Mouse (Mus musculus): Measurements from ENCODE around the gene B3gnt3. TPM values are rescaled to one million over a fixed set of nuclear protein-coding genes. Genes with fewer than 3 reads are reported as not detected.

Gene B3gnt3
- total RNA-seq, 2 experiments from 2014 or later, result 2.1 to 2.9 TPM

DNA sequence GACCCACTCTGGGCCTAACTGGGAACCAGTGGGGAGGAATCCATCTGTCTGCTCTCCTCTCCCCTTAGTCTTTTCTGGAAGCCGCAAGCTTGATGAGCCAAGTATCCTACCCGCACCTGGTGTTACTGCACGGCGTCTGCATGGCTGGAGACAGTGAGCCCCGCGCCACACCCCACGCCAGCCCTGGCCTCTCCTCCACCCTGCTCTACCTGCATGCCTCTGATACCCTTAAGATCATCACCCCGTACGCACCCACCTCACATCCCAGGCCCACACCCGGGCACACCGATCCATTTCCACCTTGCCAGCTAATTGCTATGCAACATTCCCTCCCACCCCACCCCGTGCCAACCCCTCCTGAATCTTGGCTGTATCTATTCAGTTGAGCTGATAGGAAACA lies 18.8 kb downstream of the B3gnt3 start:
- no peak for TF ChIP-seq CTCF (IDR thresholded peaks at IDR 0.05)

DNA sequence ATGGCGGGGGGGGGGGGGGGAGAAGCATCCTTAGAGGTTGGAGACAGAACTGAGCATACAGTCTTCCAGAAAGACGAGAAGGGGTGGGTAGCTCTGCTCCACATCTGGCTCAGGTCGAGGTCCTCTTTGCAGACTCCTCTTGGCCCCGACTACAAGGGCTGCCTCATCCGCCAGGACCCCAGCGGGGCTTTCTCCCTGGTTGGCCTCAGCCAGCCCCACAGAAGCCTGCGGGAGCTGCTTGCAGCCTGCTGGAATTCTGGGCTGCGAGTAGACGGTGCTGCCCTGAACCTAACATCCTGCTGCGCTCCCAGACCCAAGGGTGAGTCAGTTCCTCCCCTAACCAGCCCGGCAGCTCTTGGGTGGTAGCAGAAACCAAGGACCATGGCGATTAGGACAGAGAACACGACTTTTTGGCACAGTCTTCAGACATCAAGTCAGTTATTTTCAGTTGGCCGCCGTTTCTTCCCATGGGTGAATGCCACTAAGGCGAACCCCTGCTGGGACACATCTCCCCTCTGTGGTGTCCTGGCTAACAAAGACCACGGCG lies 20.1 kb downstream of the B3gnt3 start:
- intact Hi-C loops (cut with DNase I), result no loop called here
- DNase-seq, result no peak
- H3K4me3 ChIP-seq, result no peak overlapping the region
- no peak overlapping the region for H3K27ac ChIP-seq
- no peak for TF ChIP-seq CTCF (IDR thresholded peaks at IDR 0.05)

More for the DNA sequence above, 18.8 kb downstream of the B3gnt3 start:
- intact Hi-C loops (cut with DNase I), result no loop called here
- no peak overlapping the region for H3K27ac ChIP-seq
- H3K4me3 ChIP-seq, result no peak overlapping the region
- DNase-seq, result no peak

DNA sequence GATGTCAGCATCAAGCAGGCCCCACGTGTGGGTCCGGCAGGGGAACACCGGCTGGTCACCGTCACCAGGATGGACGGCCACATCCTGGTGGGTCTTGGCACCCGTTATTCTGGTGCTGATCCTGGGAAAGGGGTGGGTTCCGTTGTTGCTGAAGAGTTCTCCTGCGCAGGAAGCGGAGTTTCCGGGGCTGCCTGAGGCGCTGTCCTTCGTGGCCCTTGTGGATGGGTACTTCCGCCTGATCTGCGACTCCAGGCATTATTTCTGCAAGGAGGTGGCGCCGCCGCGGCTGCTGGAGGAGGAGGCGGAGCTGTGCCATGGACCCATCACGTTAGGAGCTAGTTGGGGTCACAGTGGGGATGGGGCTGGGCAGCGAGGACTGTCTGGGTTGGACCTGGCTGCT lies 21.1 kb downstream of the B3gnt3 start:
- Histone ChIP-seq H3K4me3 (no peak overlapping the region), H3K27ac (no peak overlapping the region)
- intact Hi-C loops (cut with DNase I), result no loop called here
- no peak for TF ChIP-seq CTCF (IDR thresholded peaks at IDR 0.05)
- no peak for DNase-seq

- Histone ChIP-seq H3K4me3 (peak overlapping the region; percentile 56), H3K27ac (no peak overlapping the region)
- no peak for TF ChIP-seq CTCF (IDR thresholded peaks at IDR 0.05)
- peak; percentile 57 for DNase-seq
- intact Hi-C loops (cut with DNase I), result no loop called here
Measured at GRCm38 (mm10) chr8:71679550-71680168, 21.9 kb downstream of the B3gnt3 start.

GRCm38 (mm10) chr8:71679116-71679515 lies 22.5 kb downstream of the B3gnt3 start:
- peak overlapping the region; percentile 56 for H3K4me3 ChIP-seq
- intact Hi-C loops (cut with DNase I), result no loop called here
- no peak for TF ChIP-seq CTCF (IDR thresholded peaks at IDR 0.05)
- no peak overlapping the region for H3K27ac ChIP-seq
- DNase-seq, result no peak

- DNase-seq, result no peak
- Histone ChIP-seq H3K4me3 (no peak overlapping the region; the same call in 1 of the 2 replicates), H3K27ac (no peak overlapping the region; the same call in 1 of the 2 replicates)
- intact Hi-C loops (cut with DNase I), result no loop called here
- no peak for TF ChIP-seq CTCF (IDR thresholded peaks at IDR 0.05)
Measured at GRCm38 (mm10) chr8:71678216-71678615, 23.4 kb downstream of the B3gnt3 start.

DNA sequence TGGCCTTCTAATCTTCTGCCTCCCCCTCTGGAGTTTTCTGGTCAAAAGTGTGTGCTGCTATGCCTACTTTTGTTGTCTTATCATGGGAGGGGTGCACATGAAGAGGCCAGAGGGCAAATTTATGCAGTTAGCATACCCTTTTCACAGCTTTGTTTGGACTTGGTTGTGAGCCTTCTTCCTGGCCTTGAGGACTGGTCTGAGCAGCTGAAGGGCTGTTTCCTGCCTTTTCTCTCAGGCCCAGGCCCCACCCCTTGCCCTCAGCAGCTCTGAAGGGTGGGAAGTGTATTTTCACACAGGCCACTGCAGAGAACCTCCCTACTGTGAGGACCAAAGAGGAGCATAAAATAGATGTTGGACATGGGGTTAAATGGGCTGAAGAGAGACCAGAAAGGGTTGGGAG lies 24.0 kb downstream of the B3gnt3 start:
- no peak for DNase-seq
- TF ChIP-seq CTCF (IDR thresholded peaks at IDR 0.05), result no peak
- peak overlapping the region; percentile 86 for H3K27ac ChIP-seq
- H3K4me3 ChIP-seq, result peak overlapping the region; percentile 86
- intact Hi-C loops (cut with DNase I), result no loop called here

- no peak for DNase-seq
- TF ChIP-seq CTCF (IDR thresholded peaks at IDR 0.05), result no peak
- H3K27ac ChIP-seq, result peak overlapping the region; percentile 86
- intact Hi-C loops (cut with DNase I), result no loop called here
- peak overlapping the region; percentile 86 for H3K4me3 ChIP-seq
Measured at GRCm38 (mm10) chr8:71676803-71677202, 24.8 kb downstream of the B3gnt3 start.

- no peak for TF ChIP-seq CTCF (IDR thresholded peaks at IDR 0.05)
- Histone ChIP-seq H3K4me3 (peak within 1 kb of the TSS; percentile 86), H3K27ac (peak within 1 kb of the TSS; percentile 86)
- intact Hi-C loops (cut with DNase I), result no loop called here
- DNase-seq, result peak; percentile 67
Measured at GRCm38 (mm10) chr8:71676020-71676741, 25.4 kb downstream of the B3gnt3 start, which contains the start of gene Jak3. Gene Jak3, plus strand, starts transcription at chr8:71676296.

DNA sequence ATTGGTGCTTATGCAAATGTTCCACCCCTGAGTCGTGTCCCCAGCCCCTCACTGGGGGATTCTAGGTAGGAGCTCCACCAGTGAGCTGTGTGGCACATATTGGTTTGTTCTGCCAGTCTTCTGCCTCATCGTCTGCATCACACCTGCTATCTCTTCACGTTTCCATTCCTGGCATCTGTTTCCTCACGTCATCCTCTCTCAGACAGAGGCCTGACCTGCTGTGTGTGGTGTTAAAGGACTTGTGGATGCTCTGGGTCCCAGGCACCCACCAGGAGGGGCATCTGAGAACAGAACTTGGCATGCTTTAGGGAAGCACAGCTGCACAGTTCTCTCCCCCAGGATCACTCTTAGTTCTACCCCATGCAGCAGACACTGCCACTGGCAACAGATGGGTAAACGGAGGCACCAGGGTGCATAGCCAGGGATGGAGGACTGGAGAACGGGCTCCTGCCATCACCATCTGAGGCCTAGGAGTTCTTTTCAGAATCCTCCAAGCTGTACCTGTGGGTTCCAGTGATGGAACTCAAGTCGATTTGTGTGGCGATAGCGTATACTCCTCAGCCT lies 26.1 kb downstream of the B3gnt3 start:
- H3K27ac ChIP-seq, result peak overlapping the region; percentile 86

DNA sequence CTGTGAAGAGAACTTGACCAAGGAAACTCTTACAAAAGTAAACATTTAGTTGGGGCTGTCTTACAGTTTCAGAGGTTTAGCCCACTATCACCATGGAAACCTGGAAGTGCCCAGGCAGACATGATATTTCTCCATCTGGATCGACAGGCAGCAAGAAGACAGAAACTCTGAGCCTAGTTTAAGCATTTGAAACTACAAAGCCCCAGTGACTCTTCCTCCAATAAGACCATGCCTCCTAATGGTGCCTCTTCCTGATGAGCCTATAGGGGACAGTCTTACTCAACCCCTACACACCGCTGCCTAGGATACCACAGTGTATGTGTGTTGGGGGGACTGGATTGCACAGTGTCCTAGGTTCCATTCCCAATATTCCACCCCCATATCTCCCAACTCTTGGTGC lies 27.5 kb downstream of the B3gnt3 start:
- intact Hi-C loops (cut with DNase I), result no loop called here
- Histone ChIP-seq H3K4me3 (no peak overlapping the region), H3K27ac (no peak overlapping the region)
- no peak for TF ChIP-seq CTCF (IDR thresholded peaks at IDR 0.05)
- DNase-seq, result no peak

More for the DNA sequence above, 26.1 kb downstream of the B3gnt3 start:
- TF ChIP-seq CTCF (IDR thresholded peaks at IDR 0.05), result no peak
- H3K4me3 ChIP-seq, result peak overlapping the region; percentile 86
- intact Hi-C loops (cut with DNase I), result no loop called here
- DNase-seq, result no peak

DNA sequence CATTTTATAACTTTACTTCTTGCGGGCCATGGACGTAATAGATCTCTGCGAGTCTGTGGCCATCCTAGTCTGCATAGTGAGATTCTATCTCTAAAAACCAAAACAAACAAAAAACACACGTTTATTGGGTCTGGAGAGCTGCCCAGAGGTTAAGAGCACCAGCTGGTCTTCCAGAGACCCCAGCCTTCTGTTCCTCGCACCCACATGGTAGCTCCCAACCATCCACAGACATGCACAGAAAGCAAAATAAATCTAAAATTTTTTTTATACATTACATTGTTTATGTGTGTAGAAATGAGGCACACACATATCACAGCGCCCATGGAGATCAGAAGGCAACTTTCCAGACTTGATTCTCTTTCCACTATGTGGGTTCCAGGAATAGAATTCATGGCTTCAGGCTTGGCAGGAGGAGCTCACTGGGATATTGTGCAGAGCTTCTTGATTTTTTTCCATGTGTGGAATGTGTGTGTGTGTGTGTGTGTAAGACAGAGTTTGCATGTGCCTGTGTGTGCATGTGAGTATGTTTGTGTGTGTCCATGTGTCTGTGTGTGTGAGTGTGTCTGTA lies 29.3 kb downstream of the B3gnt3 start:
- Histone ChIP-seq H3K4me3 (peak overlapping the region; percentile 69), H3K27ac (peak overlapping the region; percentile 69)
- no peak for DNase-seq
- intact Hi-C loops (cut with DNase I), result no loop called here
- no peak for TF ChIP-seq CTCF (IDR thresholded peaks at IDR 0.05)

GRCm38 (mm10) chr8:71671549-71671965 lies 30.0 kb downstream of the B3gnt3 start, which contains the start of gene Unc13a:
Gene Unc13a, minus strand, starts transcription at chr8:71671757.
- H3K4me3 ChIP-seq, result peak within 1 kb of the TSS; percentile 69
- peak; percentile 94 for DNase-seq
- intact Hi-C loops (cut with DNase I), result no loop called here
- H3K27ac ChIP-seq, result peak within 1 kb of the TSS; percentile 69
- TF ChIP-seq CTCF (IDR thresholded peaks at IDR 0.05), result no peak

Data from gastrocnemius, adult 2 months (tissue).